Mouse (Mus musculus) heart, embryonic 12.5 days (tissue): Measurements from ENCODE around the gene Zdhhc3. TPM values are rescaled to one million over a fixed set of nuclear protein-coding genes. Genes with fewer than 3 reads are reported as not detected.
A peak's percentile ranks its signal among the peaks of the same experiment; 100 is the strongest.

ENCODE experiments used
- ATAC-seq: fragments of 200-750 bp; cut with Nextera tagmentation; 2 replicates; pipeline ENCODE4 v1.8.0; 2017; ENCODE audit warnings: moderate TSS enrichment, moderate library complexity; ENCODE audit not compliant: insufficient number of reproducible peaks, low FRiP score
- H3K27ac ChIP-seq: fragments of 300-500 bp; sonication (generic); 2 replicates; pipeline ENCODE4 v1.5.1; 2016; ENCODE audit warnings: mild to moderate bottlenecking, moderate library complexity; ENCODE audit not compliant: poor library complexity, severe bottlenecking
- H3K27me3 ChIP-seq: fragments of 300-500 bp; sonication (generic); replicated peaks from 2 replicates; pipeline ENCODE4 v1.6.1; 2016; ENCODE audit warnings: mild to moderate bottlenecking, moderate library complexity
- H3K36me3 ChIP-seq: fragments of 300-500 bp; sonication (generic); 2 replicates; pipeline ENCODE4 v1.6.1; 2016; ENCODE audit warnings: mild to moderate bottlenecking, moderate library complexity
- H3K4me1 ChIP-seq: fragments of 300-500 bp; sonication (generic); replicated peaks from 2 replicates; pipeline ENCODE4 v1.6.1; 2016; ENCODE audit warnings: mild to moderate bottlenecking
- H3K4me2 ChIP-seq: fragments of 300-500 bp; sonication (generic); 2 replicates; pipeline ENCODE4 v1.6.1; 2016; ENCODE audit warnings: mild to moderate bottlenecking, moderate library complexity
- H3K4me3 ChIP-seq: fragments of 300-500 bp; sonication (generic); 2 replicates; pipeline ENCODE4 v1.5.1; 2016; ENCODE audit warnings: mild to moderate bottlenecking
- H3K9ac ChIP-seq: fragments of 300-500 bp; sonication (generic); 2 replicates; pipeline ENCODE4 v1.6.1; 2016; ENCODE audit warnings: mild to moderate bottlenecking, moderate library complexity
- H3K9me3 ChIP-seq: fragments of 300-500 bp; sonication (generic); replicated peaks from 2 replicates; pipeline ENCODE4 v1.6.1; 2016; ENCODE audit warnings: mild to moderate bottlenecking, moderate library complexity
- WGBS: fragments of 180-500 bp; shearing (Covaris S2); methylation state at CpG from one replicate; pipeline ENCODE4 v1.1.7; 2016; 5-methylcytosine and 5-hydroxymethylcytosine counted together
- polyA plus RNA-seq: library from polyadenylated mRNA; unstranded; fragments of >200 nt; fragmentation: Nextera tagmentation; extraction: Ambion mirVana; gene quantifications from 2 replicates; pipeline ENCODE4 v1.2.1, GENCODE M21; 2016

Zdhhc3 gene
- polyA plus RNA-seq, 1 experiment from 2014 or later: 62.2 TPM

- H3K4me3 ChIP-seq: peak overlapping the region; percentile 92
- no peaks in the 10 kb centered on the region for H3K27me3 ChIP-seq
- H3K36me3 ChIP-seq: peaks cover 19% of the 10 kb centered on the region
- peak overlapping the region; percentile 91 for H3K9ac ChIP-seq
- H3K27ac ChIP-seq: no peak overlapping the region
- peaks cover 16% of the 10 kb centered on the region for H3K4me1 ChIP-seq
- H3K9me3 ChIP-seq: no peaks in the 10 kb centered on the region
- peak overlapping the region; percentile 96 for H3K4me2 ChIP-seq
- ATAC-seq: no peak
- WGBS: 55% methylated on average over 6 of the region's 6 CpGs
These were observed 926 bp upstream of the Zdhhc3 start for GRCm38 (mm10) chr9:123113931-123114330.

GRCm38 (mm10) chr9:123111751-123112221, 1.2 kb downstream of the Zdhhc3 start:
- H3K9ac ChIP-seq: peak overlapping the region; percentile 91
- H3K4me3 ChIP-seq: peak overlapping the region; percentile 92
- whole genome bisulfite sequencing: 54% methylated on average over 8 of the region's 8 CpGs
- peaks cover 16% of the 10 kb centered on the region for H3K4me1 ChIP-seq
- peaks cover 17% of the 10 kb centered on the region for H3K36me3 ChIP-seq
- H3K9me3 ChIP-seq: no peaks in the 10 kb centered on the region
- H3K27ac ChIP-seq: no peak overlapping the region
- H3K4me2 ChIP-seq: peak overlapping the region; percentile 96
- no peaks in the 10 kb centered on the region for H3K27me3 ChIP-seq
- ATAC-seq: no peak

- no peak for ATAC-seq
- no peak overlapping the region for H3K9ac ChIP-seq
- peaks cover 16% of the 10 kb centered on the region for H3K4me1 ChIP-seq
- no peak overlapping the region for H3K4me2 ChIP-seq
- H3K36me3 ChIP-seq: peaks cover 21% of the 10 kb centered on the region
- no peaks in the 10 kb centered on the region for H3K27me3 ChIP-seq
- no peak overlapping the region for H3K27ac ChIP-seq
- H3K9me3 ChIP-seq: no peaks in the 10 kb centered on the region
- 87% methylated on average over 7 of the region's 7 CpGs for WGBS
- H3K4me3 ChIP-seq: no peak overlapping the region
These were observed 3.8 kb downstream of the Zdhhc3 start for GRCm38 (mm10) chr9:123109188-123109587.

DNA sequence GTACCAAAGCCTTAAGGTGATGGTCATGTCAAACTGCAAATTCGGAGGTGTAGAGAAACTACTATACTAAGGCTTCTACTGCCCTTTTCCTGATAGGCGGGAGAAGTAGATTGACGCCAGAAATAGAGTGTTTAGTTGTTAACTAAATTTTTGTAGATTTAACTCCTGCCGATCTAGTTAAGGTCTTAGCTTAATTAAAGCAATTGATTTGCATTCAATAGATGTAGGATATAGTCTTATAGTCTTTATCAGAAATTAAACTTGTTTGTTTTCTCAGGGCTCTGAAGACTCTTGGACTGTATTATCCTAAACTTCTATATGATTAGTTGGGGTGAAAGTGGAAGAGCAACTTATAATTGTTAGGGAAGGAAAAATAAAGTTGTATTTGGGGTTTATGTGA, 5.8 kb downstream of the Zdhhc3 start:
- no peaks in the 10 kb centered on the region for H3K9me3 ChIP-seq
- H3K4me2 ChIP-seq: no peak overlapping the region
- no peaks in the 10 kb centered on the region for H3K27me3 ChIP-seq
- H3K36me3 ChIP-seq: peaks cover 24% of the 10 kb centered on the region
- peaks cover 8% of the 10 kb centered on the region for H3K4me1 ChIP-seq
- WGBS: 89% methylated on average over 4 of the region's 4 CpGs
- H3K9ac ChIP-seq: no peak overlapping the region
- H3K27ac ChIP-seq: no peak overlapping the region
- ATAC-seq: no peak
- H3K4me3 ChIP-seq: no peak overlapping the region

DNA sequence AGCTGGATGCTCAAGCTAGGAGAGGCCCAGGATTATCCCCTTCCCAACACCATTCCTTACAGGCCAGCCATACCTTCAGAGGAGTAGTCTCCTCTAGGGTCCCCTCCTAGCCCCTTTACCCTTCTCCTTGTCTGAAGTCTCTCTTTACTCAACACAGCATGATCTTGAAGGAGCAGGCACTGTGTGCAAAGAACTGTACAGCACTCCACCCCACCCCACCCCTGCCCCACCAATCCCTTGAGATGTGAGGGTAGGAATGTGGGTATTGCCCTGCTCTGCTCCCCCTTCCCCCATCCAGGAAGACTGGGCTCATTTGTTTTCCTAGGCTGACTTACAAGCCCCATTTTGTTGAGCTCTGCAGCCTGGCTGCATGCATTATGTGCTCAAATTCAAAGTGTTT, 8.6 kb downstream of the Zdhhc3 start:
- no peak overlapping the region for H3K27ac ChIP-seq
- H3K4me3 ChIP-seq: no peak overlapping the region
- no peaks in the 10 kb centered on the region for H3K9me3 ChIP-seq
- H3K9ac ChIP-seq: no peak overlapping the region
- H3K36me3 ChIP-seq: peaks cover 39% of the 10 kb centered on the region
- H3K4me2 ChIP-seq: no peak overlapping the region
- H3K27me3 ChIP-seq: no peaks in the 10 kb centered on the region
- ATAC-seq: no peak
- H3K4me1 ChIP-seq: no peaks in the 10 kb centered on the region

- Histone ChIP-seq H3K4me1 (no peaks in the 10 kb centered on the region), H3K4me2 (no peak overlapping the region), H3K9me3 (no peaks in the 10 kb centered on the region), H3K27me3 (no peaks in the 10 kb centered on the region), H3K27ac (no peak overlapping the region), H3K4me3 (no peak overlapping the region), H3K36me3 (peaks cover 44% of the 10 kb centered on the region), H3K9ac (no peak overlapping the region)
- no peak for ATAC-seq
These were observed 9.6 kb downstream of the Zdhhc3 start for GRCm38 (mm10) chr9:123103425-123103824.

DNA sequence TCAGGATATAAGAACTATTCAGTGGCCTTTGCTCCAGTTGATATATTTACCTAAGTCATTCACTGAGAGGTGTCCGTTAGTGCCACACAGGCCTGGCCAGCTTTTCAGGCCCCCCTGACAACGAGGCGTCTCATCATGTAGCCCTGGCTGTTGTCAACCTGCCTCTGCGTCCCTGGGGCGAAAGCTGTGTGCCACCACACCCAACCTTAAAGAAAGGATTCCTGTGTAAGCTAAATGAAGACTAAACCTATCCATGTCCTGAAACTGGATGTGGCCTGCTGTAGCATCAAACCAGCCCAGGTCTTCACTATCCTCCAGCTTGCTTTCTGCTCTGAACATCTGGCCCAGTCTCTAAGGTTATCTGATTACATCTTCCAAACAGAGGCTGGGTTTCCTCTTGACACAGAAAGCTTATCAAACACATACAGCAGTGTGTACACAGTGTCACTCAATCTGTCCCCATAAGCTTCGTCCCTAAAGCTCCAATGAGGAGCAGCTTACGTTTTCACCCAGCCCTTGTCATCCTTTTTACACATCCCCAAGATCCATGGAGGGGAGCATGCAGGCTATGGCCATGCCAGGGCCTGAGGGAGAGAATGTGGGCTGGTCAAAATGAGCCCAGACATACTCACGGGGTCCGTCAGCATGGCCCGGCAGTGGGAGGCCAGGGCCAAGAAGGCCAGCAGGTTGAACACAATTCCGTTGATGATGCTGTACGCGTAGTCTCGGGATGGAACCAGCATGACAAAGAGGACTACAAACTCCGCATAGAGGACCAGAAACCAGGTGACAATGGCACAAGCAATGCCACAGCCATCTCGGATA, 13.2 kb downstream of the Zdhhc3 start:
- Histone ChIP-seq H3K9ac (no peak overlapping the region), H3K4me1 (no peaks in the 10 kb centered on the region), H3K4me2 (no peak overlapping the region), H3K36me3 (peaks cover 66% of the 10 kb centered on the region), H3K27ac (no peak overlapping the region), H3K4me3 (no peak overlapping the region), H3K27me3 (no peaks in the 10 kb centered on the region), H3K9me3 (no peaks in the 10 kb centered on the region)
- ATAC-seq: no peak
- 91% methylated on average over 16 of the region's 16 CpGs for WGBS

DNA sequence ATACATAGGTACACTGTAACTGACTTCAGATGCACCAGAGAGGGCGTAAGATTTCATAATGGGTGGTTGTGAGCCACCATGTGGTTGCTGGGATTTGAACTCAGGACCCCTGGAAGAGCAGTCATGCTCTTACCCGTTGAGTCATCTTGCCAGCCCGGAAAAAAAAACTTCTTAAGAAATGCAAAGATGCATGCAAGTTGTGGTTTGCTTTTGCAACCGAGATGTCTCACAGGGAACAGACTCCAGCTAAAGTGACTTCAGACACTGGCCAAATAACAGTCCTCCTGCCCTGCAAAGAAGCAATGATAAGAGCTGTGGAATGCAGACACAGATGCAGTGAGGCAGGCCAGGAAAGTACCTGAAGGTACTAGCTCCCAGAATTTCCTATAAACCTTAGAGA, 22.2 kb downstream of the Zdhhc3 start:
- Histone ChIP-seq H3K9me3 (no peaks in the 10 kb centered on the region), H3K4me1 (no peaks in the 10 kb centered on the region), H3K36me3 (peaks cover 72% of the 10 kb centered on the region), H3K9ac (no peak overlapping the region), H3K27me3 (no peaks in the 10 kb centered on the region), H3K27ac (no peak overlapping the region), H3K4me2 (no peak overlapping the region), H3K4me3 (no peak overlapping the region)
- ATAC-seq: no peak
- WGBS: 86% methylated on average over 4 of the region's 4 CpGs

DNA sequence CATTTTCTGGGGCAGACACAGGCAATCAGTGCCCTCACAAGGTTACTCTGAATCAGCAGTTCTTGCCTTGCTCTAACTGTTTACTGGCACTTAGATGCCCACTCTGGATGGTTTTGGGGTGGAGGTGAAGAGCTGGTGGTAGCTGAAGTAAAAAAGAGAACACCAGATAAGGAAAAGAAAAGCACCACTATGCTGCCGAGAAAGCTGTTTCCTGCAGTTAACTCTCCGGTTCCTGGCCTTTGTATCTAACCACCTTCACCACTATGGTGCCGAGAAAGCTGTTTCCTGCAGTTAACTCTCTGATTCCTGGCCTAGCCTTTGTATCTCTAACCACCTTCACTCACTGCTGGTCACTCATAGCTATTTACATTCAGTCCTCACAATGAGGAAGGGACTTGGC, 25.4 kb downstream of the Zdhhc3 start:
- no peak for ATAC-seq
- Histone ChIP-seq H3K9ac (no peak overlapping the region), H3K9me3 (no peaks in the 10 kb centered on the region), H3K4me1 (no peaks in the 10 kb centered on the region), H3K27me3 (no peaks in the 10 kb centered on the region), H3K36me3 (peaks cover 80% of the 10 kb centered on the region), H3K4me3 (no peak overlapping the region), H3K4me2 (no peak overlapping the region), H3K27ac (no peak overlapping the region)
- 32% methylated on average over 3 of the region's 3 CpGs for WGBS

- Histone ChIP-seq H3K27ac (no peak overlapping the region), H3K27me3 (no peaks in the 10 kb centered on the region), H3K9ac (no peak overlapping the region), H3K36me3 (peaks cover 95% of the 10 kb centered on the region), H3K4me2 (no peak overlapping the region), H3K4me1 (no peaks in the 10 kb centered on the region), H3K9me3 (no peaks in the 10 kb centered on the region), H3K4me3 (no peak overlapping the region)
- 86% methylated on average over 1 of the region's 1 CpGs for WGBS
- ATAC-seq: no peak
These were observed 27.6 kb downstream of the Zdhhc3 start for GRCm38 (mm10) chr9:123085373-123085772.

GRCm38 (mm10) chr9:123080796-123081195, 32.2 kb downstream of the Zdhhc3 start:
- no peak for ATAC-seq
- H3K27ac ChIP-seq: no peak overlapping the region
- H3K9me3 ChIP-seq: no peaks in the 10 kb centered on the region
- no peak overlapping the region for H3K4me3 ChIP-seq
- H3K36me3 ChIP-seq: peaks cover 94% of the 10 kb centered on the region
- H3K4me1 ChIP-seq: no peaks in the 10 kb centered on the region
- no peaks in the 10 kb centered on the region for H3K27me3 ChIP-seq
- H3K4me2 ChIP-seq: no peak overlapping the region
- no peak overlapping the region for H3K9ac ChIP-seq
- WGBS: 82% methylated on average over 1 of the region's 1 CpGs

DNA sequence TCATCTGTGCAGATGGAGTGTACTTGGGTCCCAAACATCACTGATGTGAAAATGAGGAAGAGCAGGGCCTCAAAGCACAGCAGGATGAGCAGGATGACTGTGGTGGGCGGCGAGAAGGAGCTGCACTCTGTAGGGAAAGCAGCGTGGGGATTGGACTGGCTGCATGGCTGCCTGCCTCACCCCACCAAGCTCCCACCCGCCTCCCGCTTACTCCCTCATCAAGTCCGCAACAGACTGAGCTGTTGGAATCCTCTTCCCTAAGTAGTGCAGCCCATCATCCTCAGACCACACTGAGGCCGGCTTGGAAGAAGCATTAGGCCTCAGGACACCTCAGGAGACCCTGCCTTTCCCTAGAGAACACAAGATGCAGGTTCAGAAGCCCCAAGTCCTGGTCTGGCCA, 32.6 kb downstream of the Zdhhc3 start:
- WGBS: 91% methylated on average over 7 of the region's 7 CpGs

More for the DNA sequence above, 32.6 kb downstream of the Zdhhc3 start:
- Histone ChIP-seq H3K9me3 (no peaks in the 10 kb centered on the region), H3K4me3 (no peak overlapping the region), H3K9ac (no peak overlapping the region), H3K27ac (no peak overlapping the region), H3K4me2 (no peak overlapping the region), H3K4me1 (no peaks in the 10 kb centered on the region), H3K27me3 (no peaks in the 10 kb centered on the region), H3K36me3 (peaks cover 93% of the 10 kb centered on the region)
- no peak for ATAC-seq
